Mouse (Mus musculus) bone marrow macrophage, adult 2 months (primary cell): ENCODE measurements around the gene Mdc1. TPM values are rescaled to one million over a fixed set of nuclear protein-coding genes. Genes with fewer than 3 reads are reported as not detected.

Experiments used
- H3K27ac ChIP-seq: 2 replicates; pipeline ENCODE4 v1.5.1; 2012; ENCODE audit warnings: low read depth, low read length; ENCODE audit not compliant: insufficient read depth
- H3K4me1 ChIP-seq: 2 replicates; pipeline ENCODE4 v1.6.1; 2012; ENCODE audit warnings: low read length; ENCODE audit not compliant: control insufficient read depth, insufficient read depth
- H3K4me3 ChIP-seq: 2 replicates; pipeline ENCODE4 v1.5.1; 2012; ENCODE audit warnings: mild to moderate bottlenecking, low read length, moderate library complexity; ENCODE audit not compliant: insufficient read depth
- CTCF ChIP-seq: IDR thresholded peaks from 2 replicates; pipeline ENCODE4 v1.5.1; 2012; ENCODE audit warnings: low read depth, mild to moderate bottlenecking, low read length, moderate library complexity
- POLR2A ChIP-seq: IDR thresholded peaks from 2 replicates; pipeline ENCODE4 v1.6.1; 2012; ENCODE audit warnings: mild to moderate bottlenecking, low read depth, low read length, borderline replicate concordance
- polyA plus RNA-seq: library from polyadenylated mRNA; stranded (reverse); fragments of >200 nt; gene quantifications from 2 replicates; pipeline ENCODE4 v1.2.4, GENCODE M21; 2012; ENCODE audit not compliant: missing spikeins, insufficient read depth, insufficient read length

Mdc1 gene
- polyA plus RNA-seq = 16.1 and 17.7 TPM in 2 replicates

GRCm38 (mm10) chr17:35841076-35841950 lies at the start of gene Mdc1:
TSS of gene Mdc1 (plus strand) at chr17:35841515.
- 0 out of 2 replicates have a peak, but pooled peaks have one; percentile 57 for TF ChIP-seq POLR2A
- TF ChIP-seq CTCF = no peak
- H3K4me3 ChIP-seq = peak within 1 kb of the TSS; percentile 69
- peak within 1 kb of the TSS; percentile 51 for H3K27ac ChIP-seq
- peaks cover 10% of the 10 kb centered on the region for H3K4me1 ChIP-seq

- H3K27ac ChIP-seq = no peak overlapping the region
- no peak for TF ChIP-seq CTCF
- no peak for TF ChIP-seq POLR2A
- H3K4me3 ChIP-seq = no peak overlapping the region
- H3K4me1 ChIP-seq = peaks cover 15% of the 10 kb centered on the region
These were observed 48.5 kb upstream of the Mdc1 start for GRCm38 (mm10) chr17:35792837-35793236.

- Histone ChIP-seq H3K4me3 (no peak overlapping the region), H3K27ac (no peak overlapping the region), H3K4me1 (peaks cover 15% of the 10 kb centered on the region)
- TF ChIP-seq CTCF = no peak
- TF ChIP-seq POLR2A = no peak
These were observed 46.2 kb upstream of the Mdc1 start for GRCm38 (mm10) chr17:35795099-35795498.

GRCm38 (mm10) chr17:35795656-35796055 lies 45.7 kb upstream of the Mdc1 start:
- H3K4me1 ChIP-seq = peaks cover 18% of the 10 kb centered on the region
- TF ChIP-seq POLR2A = no peak
- no peak overlapping the region for H3K27ac ChIP-seq
- no peak overlapping the region for H3K4me3 ChIP-seq

- TF ChIP-seq POLR2A (no peak), CTCF (no peak)
- Histone ChIP-seq H3K4me3 (no peak overlapping the region), H3K27ac (no peak overlapping the region), H3K4me1 (peaks cover 16% of the 10 kb centered on the region)
These were observed 44.5 kb upstream of the Mdc1 start for GRCm38 (mm10) chr17:35796835-35797234.

- Histone ChIP-seq H3K4me1 (peaks cover 14% of the 10 kb centered on the region), H3K4me3 (no peak overlapping the region), H3K27ac (no peak overlapping the region)
- TF ChIP-seq POLR2A (no peak), CTCF (no peak)
These were observed 40.4 kb upstream of the Mdc1 start for GRCm38 (mm10) chr17:35800905-35801304.

- no peak for TF ChIP-seq CTCF
- TF ChIP-seq POLR2A = no peak
- no peak overlapping the region for H3K4me3 ChIP-seq
- peaks cover 18% of the 10 kb centered on the region for H3K4me1 ChIP-seq
- H3K27ac ChIP-seq = no peak overlapping the region
These were observed 38.3 kb upstream of the Mdc1 start for GRCm38 (mm10) chr17:35803020-35803419.

- Histone ChIP-seq H3K27ac (no peak overlapping the region), H3K4me1 (peaks cover 22% of the 10 kb centered on the region), H3K4me3 (no peak overlapping the region)
- TF ChIP-seq POLR2A = no peak
- TF ChIP-seq CTCF = no peak
These were observed 37.4 kb upstream of the Mdc1 start for GRCm38 (mm10) chr17:35803858-35804399.

GRCm38 (mm10) chr17:35808073-35808472 lies 33.2 kb upstream of the Mdc1 start:
- peak overlapping the region; percentile 41 for H3K27ac ChIP-seq
- TF ChIP-seq POLR2A = no peak
- no peak for TF ChIP-seq CTCF
- no peak overlapping the region for H3K4me3 ChIP-seq
- H3K4me1 ChIP-seq = peaks cover 48% of the 10 kb centered on the region

- peaks cover 57% of the 10 kb centered on the region for H3K4me1 ChIP-seq
- H3K4me3 ChIP-seq = no peak overlapping the region
- TF ChIP-seq POLR2A (no peak), CTCF (no peak)
- H3K27ac ChIP-seq = peak overlapping the region; percentile 2; the same call in 1 of the 2 replicates
These were observed 31.9 kb upstream of the Mdc1 start for GRCm38 (mm10) chr17:35809395-35809794.
